Mouse (Mus musculus): ENCODE data around the gene Enpp6. TPM values are rescaled to one million over a fixed set of nuclear protein-coding genes. Genes with fewer than 3 reads are reported as not detected.
A peak's percentile ranks its signal among the peaks of the same experiment; 100 is the strongest.

Enpp6 gene
- 5.5 and 7.8 TPM in 2 replicates for polyA plus RNA-seq (2012; rRNA removed)

GRCm38 (mm10) chr8:46986386-46987140 is at the start of gene Enpp6:
TSS of gene Enpp6 (plus strand) at chr8:46986887.
- no peak for DNase-seq (ENCODE audit: low read depth)

- DNase-seq (ENCODE audit: low read depth): no peak
These were observed 48.5 kb upstream of the Enpp6 start for GRCm38 (mm10) chr8:46938218-46938617.

- DNase-seq (ENCODE audit: low read depth): no peak
These were observed 45.4 kb upstream of the Enpp6 start for GRCm38 (mm10) chr8:46941295-46941694.

DNA sequence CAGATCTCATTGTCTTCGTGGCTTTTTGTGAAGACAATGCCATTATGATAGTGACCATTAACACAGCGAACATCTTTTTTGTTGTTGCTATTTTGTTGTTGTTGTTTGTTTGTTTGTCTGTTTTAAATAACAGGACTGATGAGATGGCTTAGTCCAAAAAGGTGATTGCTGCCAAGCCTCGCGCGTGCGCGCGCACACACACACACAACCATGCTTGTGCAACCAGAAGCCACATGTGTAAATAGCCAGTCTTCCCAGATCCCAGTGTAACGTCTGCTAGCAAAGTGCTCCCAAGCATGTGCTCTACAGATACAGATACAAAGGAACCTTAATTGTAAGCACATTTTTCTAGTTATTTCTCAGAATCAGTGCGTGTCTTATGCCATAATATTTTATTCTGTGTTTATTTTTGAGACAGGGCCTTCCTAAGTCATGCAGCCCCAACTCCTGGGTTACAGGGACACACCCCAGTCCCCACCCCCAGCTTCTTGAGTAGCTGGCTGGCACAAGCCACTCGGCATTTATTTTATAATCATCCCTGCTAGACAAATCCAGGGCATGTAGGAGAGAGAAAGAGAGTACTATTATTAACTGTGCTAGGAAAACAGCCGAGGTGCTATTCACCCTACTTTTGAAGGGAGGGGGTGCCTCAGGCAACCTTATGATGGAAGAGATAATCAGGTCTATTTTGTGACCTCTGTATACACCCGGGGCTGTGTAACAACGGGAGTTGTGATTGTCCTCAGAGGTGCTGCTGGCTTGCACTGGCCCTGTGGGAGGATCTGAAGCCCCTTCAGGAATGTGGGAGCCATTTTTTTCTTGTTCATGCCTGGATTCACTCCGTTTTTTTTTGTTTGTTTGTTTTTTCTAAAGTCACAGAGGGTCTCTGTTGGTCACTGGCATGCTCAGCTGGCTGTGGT is 44.7 kb upstream of the Enpp6 start:
- DNase-seq (ENCODE audit: low read depth): no peak

DNA sequence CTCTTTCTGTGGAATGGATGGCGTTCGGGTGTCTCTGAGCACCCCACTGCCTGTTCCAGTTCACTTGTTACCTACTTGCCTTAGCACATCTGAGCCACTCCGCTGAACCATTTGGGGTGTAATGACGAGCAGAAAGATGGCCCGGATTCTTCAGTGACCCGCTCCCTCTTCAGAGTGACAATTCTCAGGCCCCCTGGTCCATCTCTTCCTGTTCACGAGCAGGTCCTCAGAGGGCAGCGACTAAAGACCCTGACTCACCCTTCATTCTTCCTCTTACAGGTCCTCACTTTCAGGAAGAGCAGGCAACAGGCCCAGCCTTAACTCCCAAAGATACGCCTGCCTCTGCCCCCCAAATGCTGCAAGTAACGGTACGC is 44.0 kb upstream of the Enpp6 start:
- DNase-seq (ENCODE audit: low read depth): no peak

GRCm38 (mm10) chr8:46943337-46943736 is 43.4 kb upstream of the Enpp6 start:
- DNase-seq (ENCODE audit: low read depth): no peak

DNA sequence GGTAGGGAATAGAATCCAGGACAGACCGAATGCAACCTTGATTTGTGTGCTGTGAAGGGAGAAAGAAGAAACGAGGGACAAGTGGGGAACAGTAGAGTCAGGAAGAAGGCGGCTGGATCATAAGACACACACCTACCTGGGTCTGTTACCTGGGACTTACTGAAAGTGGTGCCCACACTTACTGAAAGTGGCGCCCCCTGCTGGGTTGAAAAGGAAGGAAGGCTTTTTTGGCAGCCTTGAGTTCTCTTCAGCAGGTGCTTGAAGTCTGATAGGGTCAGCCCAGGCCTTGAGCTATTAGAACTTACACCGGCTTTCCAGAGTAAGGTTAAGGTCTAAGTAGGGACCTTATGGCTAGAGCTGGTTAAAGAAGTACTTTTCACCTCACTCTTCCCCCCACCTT is 40.5 kb upstream of the Enpp6 start:
- DNase-seq (ENCODE audit: low read depth): no peak

GRCm38 (mm10) chr8:46948091-46948757 is 38.5 kb upstream of the Enpp6 start:
- DNase-seq (ENCODE audit: low read depth): no peak

DNA sequence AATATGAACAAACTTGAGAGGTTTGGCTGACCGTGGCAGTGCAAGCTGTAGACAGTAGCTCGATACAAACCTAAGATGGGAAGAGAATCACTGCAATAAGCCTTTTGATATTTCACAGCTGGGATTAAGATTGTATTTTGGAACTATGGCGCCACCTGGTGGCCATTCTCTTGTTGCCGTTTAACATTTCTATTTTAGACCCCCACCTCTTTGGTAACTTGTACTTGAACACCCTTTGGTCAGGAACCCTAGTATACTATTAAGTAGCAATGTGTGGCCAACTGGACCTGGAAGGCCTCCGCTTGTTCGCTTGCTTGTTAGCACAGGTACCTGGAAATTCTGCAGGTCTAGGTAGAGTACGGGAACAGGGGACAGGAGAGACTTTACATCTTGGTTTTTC is 33.2 kb upstream of the Enpp6 start:
- DNase-seq (ENCODE audit: low read depth): no peak

- no peak for DNase-seq (ENCODE audit: low read depth)
These were observed 23.9 kb upstream of the Enpp6 start for GRCm38 (mm10) chr8:46962630-46963427.

DNA sequence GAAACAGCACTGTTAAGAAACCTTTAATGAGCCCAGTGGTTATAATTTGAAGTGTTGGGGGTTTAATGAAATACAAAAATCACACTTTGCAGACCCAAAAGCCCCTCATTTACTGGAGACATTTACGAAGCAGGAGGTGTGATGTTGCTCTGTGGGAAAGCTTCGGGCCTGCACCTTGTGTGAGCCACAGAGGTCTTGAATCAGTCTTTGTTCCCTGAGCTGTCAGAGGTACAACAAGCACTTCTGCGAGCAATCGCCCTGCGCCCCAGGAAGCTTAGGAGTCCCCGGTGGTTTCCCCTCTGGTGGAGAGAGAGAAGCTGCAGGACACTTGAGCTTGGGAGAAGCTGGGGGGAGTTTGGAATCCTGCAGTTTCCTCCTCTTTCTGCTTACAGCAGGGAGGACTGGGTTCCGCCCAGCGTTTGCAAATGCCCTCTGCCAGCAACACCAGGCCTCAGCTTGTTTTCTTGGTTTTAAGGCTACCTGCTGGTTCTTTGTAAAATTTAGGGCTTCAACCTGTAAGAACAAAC is 23.0 kb upstream of the Enpp6 start:
- DNase-seq (ENCODE audit: low read depth): no peak

DNA sequence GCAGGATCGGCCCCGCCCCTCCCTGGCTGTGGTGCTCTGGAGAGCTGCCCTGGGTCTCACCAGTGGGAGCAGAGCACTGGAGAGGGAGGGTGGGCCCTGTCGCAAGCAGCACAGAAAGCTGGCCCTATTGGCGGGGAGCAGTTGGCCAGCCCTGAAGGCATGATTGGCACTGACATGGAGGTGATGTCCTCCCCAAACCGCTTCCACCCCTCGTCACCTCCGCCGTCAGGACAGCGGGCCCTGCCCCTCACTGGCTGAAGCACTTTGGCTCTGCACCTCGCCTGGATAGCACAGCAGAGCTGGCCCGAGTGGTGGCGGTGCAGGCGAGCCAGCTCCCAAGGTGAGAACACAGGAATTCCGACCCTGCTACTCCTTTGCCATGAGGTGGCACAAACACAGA is 20.9 kb upstream of the Enpp6 start:
- no peak for DNase-seq (ENCODE audit: low read depth)

DNA sequence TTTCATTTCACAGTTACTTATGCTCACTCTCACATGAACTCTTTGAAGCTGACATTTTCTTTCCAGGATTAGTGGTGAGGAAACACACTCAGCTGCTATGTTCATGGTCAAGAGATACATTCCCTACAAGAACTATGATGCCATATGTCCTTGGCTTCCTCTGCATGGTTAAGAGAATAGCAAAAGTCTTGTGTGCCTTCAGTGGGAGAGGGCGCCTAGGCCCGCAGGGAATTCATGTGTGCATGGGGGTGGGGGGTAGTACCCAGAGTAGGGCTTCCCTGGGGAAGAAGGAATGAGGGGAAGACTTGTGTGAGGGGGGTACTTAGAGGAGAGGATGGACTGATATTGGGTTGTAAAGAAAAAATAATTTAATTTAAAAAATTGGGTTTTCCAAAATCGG is 18.0 kb upstream of the Enpp6 start:
- DNase-seq (ENCODE audit: low read depth): no peak

- DNase-seq (ENCODE audit: low read depth): no peak
These were observed 17.3 kb upstream of the Enpp6 start for GRCm38 (mm10) chr8:46969386-46969785.

DNA sequence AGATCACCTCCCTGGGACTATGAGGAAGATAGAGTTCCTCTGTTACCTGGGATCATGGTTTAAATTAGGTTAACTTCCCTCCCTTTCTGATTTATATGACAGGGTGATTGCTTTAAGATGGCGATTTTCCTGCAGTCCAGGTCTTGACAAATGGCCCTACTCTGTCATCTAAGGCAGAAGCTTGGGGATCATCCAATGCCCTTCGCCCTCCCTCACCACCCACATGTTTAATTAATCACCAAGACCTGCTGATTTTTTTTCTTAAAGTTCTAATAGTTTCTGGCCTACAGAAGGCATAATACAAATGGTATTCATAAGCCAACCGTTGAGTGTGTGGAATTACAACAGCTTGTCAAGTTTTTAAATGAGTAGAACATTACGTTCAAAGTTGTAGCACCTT is 9.3 kb upstream of the Enpp6 start:
- DNase-seq (ENCODE audit: low read depth): no peak

- DNase-seq (ENCODE audit: low read depth): no peak
These were observed 4.5 kb upstream of the Enpp6 start for GRCm38 (mm10) chr8:46982166-46982565.

DNA sequence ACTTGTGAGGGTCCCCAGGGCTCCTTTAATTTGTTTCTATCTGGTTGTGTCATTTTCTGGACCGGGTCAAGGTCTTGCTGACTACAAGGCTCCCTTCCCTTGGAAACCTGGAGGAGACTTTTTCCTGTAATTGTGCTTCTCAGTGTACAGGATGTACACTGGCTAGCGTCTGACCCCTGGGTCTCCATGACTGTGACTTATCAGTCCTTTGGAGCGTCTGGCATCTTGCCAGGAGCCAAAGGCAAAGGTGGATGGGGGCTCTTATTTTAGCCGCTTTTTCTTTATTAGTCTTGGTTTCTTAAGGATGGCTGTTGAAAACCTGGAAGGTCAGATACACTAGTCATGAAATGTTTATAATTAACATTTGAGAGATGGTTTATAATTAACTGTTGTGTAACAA is 3.9 kb upstream of the Enpp6 start:
- DNase-seq (ENCODE audit: low read depth): no peak

- no peak for DNase-seq (ENCODE audit: low read depth)
These were observed 2.0 kb upstream of the Enpp6 start for GRCm38 (mm10) chr8:46984647-46985046.

DNA sequence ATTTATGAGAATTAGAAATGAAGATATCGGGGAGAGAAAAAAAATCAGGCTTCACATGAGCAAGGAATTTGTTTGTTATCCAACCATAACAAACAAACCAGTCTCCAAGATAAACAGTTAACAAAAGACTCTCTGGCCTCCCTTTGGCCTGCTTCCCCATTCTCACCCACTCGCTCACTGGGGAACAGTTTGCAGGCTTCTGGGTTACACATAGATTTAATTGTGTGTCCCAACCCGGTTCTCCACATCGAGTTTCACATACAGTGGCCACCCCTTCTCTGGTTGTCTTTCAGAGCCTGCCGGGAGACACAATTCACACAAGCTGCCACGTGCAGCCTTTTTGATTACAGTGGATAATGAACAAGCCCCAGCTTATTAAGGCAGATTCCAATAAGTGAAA is 1.7 kb downstream of the Enpp6 start:
- DNase-seq (ENCODE audit: low read depth): peak; percentile 2

DNA sequence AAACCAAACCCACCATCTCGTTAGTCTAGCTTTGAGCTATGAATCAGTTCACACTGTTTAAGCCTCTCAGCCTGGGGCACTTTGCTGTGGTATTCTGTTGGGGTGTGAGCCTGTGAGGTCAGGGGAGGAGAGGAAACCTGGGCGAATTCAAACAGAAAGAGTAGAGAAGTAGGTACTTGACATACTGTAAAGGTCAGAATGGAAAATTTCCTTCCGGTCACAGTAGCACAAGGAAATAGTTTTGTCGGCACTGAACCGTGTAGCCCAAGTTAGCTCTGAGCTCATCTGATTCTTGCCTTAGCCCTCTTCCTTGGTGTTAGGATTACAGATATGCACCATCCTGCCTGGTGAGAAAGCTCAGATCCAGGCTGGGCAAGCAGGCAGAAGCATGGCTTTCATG is 4.4 kb downstream of the Enpp6 start:
- DNase-seq (ENCODE audit: low read depth): no peak

DNA sequence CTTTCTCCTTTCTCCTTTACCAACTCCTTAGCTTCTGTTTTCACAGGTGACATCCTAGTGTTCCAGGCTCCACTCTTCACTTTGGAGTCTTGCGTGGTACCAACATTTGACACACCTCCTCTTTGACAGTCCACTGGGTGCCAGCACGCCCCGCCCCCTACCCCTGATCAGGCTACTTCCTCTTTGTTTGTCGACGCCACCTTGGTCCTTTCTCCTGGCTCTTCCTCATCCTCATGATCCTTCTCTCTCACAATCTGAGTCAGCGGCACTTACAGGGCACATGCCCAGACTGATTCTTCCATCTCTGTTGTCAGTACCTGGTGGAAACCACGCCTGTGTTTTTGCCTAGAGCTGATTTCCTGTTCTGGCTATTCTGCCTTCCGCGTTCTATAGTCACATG is 5.9 kb downstream of the Enpp6 start:
- no peak for DNase-seq (ENCODE audit: low read depth)

All from gonadal fat pad, adult 2 months (tissue).